Comparison of ENCODE assay signal across 13 mouse cellular contexts in genomic region chr19:41688251-41688650, GRCm38 (mm10). TPM values are rescaled to one million over a fixed set of nuclear protein-coding genes. Genes with fewer than 3 reads are reported as not detected.
DNase-seq lines count a peak whose midpoint lies in the region; ATAC-seq lines count a peak whose summit lies in the region.
"Had no signal": no experiment of that assay in that cellular context is flagged by ENCODE, and none has a peak within 500 bp of the region (broad histone marks: within the 10 kb centered on the region; RNA-seq: fewer than 3 reads in every experiment).

No protein-coding gene starts in this region.

- H3K36me3 ChIP-seq in forebrain, embryonic 15.5 days: no peaks in the 10 kb centered on the region
- H3K36me3 ChIP-seq: liver, embryonic 15.5 days had no signal

- H3K9me3 ChIP-seq in forebrain, embryonic 15.5 days: no peaks in the 10 kb centered on the region
- H3K9me3 ChIP-seq: liver, embryonic 15.5 days had no signal

- H3K9ac ChIP-seq in forebrain, embryonic 15.5 days (replicated peaks): no peak overlapping the region
- H3K9ac ChIP-seq: liver, embryonic 15.5 days had no signal

- WGBS in forebrain, embryonic 15.5 days: 9% methylated on average over 13 of the region's 13 CpGs

- peak; percentile 33 for ATAC-seq in forebrain, embryonic 15.5 days (replicated peaks)

- no peak overlapping the region for H3K4me2 ChIP-seq in forebrain, embryonic 15.5 days (replicated peaks)
- H3K4me2 ChIP-seq: liver, embryonic 15.5 days had no signal

- H3K4me1 ChIP-seq in forebrain, embryonic 15.5 days: peaks cover 71% of the 10 kb centered on the region
- H3K4me1 ChIP-seq: liver, embryonic 15.5 days had no signal

- no peak overlapping the region for H3K4me3 ChIP-seq in forebrain, embryonic 15.5 days
- H3K4me3 ChIP-seq: liver, embryonic 15.5 days had no signal

- peak overlapping the region; percentile 69 for H3K27ac ChIP-seq in forebrain, embryonic 15.5 days (replicated peaks)
- H3K27ac ChIP-seq: liver, embryonic 15.5 days had no signal

- peak; percentile 67 to 70 for DNase-seq in right cerebral cortex, postnatal 10 days (ENCODE audit: low spot score in 2 of 2)
- no peak for DNase-seq in right cerebral cortex, adult 18-20 months
- DNase-seq in layer of hippocampus, postnatal 10 days (ENCODE audit: low spot score in 2 of 2): peak; percentile 70 to 77
- peak; percentile 76 for DNase-seq in retina, embryonic 14.5 days (ENCODE audit: low spot score)
- no peak for DNase-seq in adrenal gland, postnatal 4 days (ENCODE audit: low spot score in 2 of 2)
- DNase-seq in adrenal gland, adult 2 months: no peak
- no peak for DNase-seq in lung, postnatal 25 days (ENCODE audit: low spot score)
- DNase-seq: cerebellum, adult 8-10 months; heart, adult 11 months; kidney, adult 9 months had no signal

- H3K27me3 ChIP-seq in forebrain, embryonic 15.5 days: no peaks in the 10 kb centered on the region

RNA-seq across cellular contexts. Expression of gene Slit1, which starts 55.2 kb away (rescaled TPM):
- 17.5 and 21.0 TPM in 2 replicates for polyA plus RNA-seq in forebrain, embryonic 15.5 days (2015; fragmentation: Nextera tagmentation; extraction: Ambion mirVana)
- total RNA-seq in layer of hippocampus, postnatal 10 days (2021): 10 to 100 TPM; 95.2 to 96.3 TPM
- total RNA-seq in adrenal gland, postnatal 4 days (2021): 1 to 10 TPM; 7.1 to 8.3 TPM
- 10 to 100 TPM in 1 of 2 experiments, 1 to 10 TPM in 1; 2.9 to 18.1 TPM for total RNA-seq in adrenal gland, adult 2 months (2021)
- polyA plus RNA-seq in adrenal gland, adult 2 months (2012; rRNA removed): 11.9 and 17.9 TPM in 2 replicates
- total RNA-seq: neutrophil, adult 5-6 weeks had no signal

Comparison
In these comparisons a context has a peak if more than half of its experiments do, and no peak if none do; other contexts are left out.
1. DNase-seq: peak in right cerebral cortex, postnatal 10 days (2 of 2), layer of hippocampus, postnatal 10 days (2 of 2) and retina, embryonic 14.5 days (single experiment); none in right cerebral cortex, adult 18-20 months (single experiment), adrenal gland, postnatal 4 days (0 of 2), adrenal gland, adult 2 months (single experiment) and lung, postnatal 25 days (single experiment).
2. RNA of gene Slit1, which starts 55.2 kb away (total RNA-seq): 95.2 to 96.3 TPM in layer of hippocampus, postnatal 10 days; 2.9 to 18.1 TPM in adrenal gland, adult 2 months and 7.1 to 8.3 TPM in adrenal gland, postnatal 4 days; every median in the first group is over 4 times any median in the second.